Mouse (Mus musculus): ENCODE results near the gene Hoxb4. TPM values are rescaled to one million over a fixed set of nuclear protein-coding genes. Genes with fewer than 3 reads are reported as not detected.

The Hoxb4 gene
- total RNA-seq, 2 experiments from 2014 or later = 0.66 to 0.70 TPM

DNA sequence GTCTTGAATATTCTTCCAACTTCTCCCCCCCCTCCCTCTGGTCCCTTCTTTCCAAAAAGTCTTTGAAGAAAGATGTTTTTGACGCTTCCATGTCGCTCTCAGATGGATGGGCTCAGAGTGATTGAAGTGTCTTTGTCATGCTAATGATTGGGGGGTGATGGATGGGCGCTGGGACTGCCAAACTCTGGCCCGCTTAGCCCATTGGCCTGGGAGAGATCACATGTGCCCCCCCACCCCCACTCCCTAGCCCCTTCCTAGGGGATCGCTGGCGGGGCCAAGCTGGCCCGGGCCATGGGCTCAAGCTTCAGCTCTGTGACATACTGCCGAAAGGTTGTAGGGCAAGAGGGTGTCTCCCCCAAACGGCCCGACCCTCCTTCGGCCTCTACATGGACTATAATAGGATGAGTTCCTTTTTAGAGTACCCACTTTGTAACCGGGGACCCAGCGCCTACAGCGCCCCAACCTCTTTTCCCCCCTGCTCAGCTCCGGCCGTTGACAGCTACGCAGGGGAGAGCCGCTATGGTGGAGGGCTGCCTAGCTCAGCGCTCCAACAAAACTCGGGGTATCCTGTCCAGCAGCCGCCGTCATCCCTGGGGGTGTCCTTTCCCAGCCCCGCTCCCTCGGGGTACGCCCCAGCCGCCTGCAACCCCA lies 47.5 kb downstream of the Hoxb4 start, which contains the start of gene Hoxb1:
Gene Hoxb1, plus strand, starts transcription at position 312 of the 651 bp plus-strand sequence.
- ATAC-seq (replicated peaks; ENCODE audit: low FRiP score, low TSS enrichment, poor library complexity, severe bottlenecking) = no peak

DNA sequence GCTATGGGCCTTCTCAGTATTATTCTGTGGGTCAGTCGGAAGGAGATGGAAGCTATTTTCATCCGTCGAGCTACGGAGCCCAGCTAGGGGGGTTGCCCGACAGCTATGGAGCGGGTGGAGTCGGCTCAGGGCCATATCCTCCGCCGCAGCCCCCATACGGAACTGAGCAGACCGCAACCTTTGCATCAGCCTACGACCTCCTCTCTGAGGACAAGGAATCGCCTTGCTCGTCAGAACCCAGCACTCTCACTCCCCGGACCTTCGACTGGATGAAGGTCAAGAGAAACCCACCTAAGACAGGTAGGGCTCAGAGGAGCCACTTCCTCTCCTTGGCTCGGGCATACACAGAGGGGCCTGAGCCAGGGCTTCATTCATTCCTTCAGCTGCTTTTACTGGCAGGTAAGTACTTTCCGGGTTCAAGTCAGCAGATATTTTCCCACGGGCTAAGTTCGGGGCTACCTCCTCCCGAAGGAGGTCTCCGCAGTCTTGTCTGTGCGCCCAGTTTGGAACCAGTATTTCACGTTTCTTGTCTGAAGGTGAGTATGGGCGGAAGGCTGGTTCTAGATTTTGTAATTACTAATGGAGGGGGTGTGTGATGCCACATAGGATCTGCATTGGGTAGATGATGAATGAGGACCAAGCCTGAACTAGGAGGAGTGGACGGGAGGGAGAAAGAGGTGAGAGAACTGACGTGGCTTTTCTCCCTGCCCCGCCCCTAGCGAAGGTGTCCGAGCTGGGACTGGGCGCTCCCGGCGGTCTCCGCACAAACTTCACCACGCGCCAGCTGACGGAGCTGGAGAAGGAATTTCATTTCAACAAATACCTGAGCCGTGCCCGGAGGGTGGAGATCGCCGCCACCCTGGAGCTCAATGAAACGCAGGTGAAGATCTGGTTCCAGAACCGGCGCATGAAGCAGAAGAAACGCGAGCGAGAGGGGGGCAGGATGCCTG lies 48.3 kb downstream of the Hoxb4 start:
- ATAC-seq (replicated peaks; ENCODE audit: low FRiP score, low TSS enrichment, poor library complexity, severe bottlenecking) = no peak

DNA sequence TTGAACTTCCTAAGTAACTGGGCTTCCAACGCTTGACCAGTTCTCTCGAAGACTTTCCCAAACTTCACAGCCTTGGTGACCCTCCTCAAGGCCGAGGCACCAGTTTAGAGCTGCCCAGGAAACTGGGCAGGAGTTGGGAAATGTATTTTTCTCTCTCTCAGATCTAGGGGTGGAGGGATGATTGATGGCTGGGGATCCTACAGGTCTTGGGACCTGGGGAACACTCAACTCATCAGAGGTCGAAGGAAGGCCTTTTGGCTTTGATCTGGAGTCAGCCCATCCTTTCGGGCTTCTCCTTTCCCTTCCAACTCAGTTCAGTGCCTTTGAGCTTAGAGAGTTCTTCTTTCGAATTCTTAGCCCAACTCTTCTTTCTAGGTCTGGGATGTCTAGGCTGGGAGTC lies 49.1 kb downstream of the Hoxb4 start:
- ATAC-seq (replicated peaks; ENCODE audit: low FRiP score, low TSS enrichment, poor library complexity, severe bottlenecking) = no peak

DNA sequence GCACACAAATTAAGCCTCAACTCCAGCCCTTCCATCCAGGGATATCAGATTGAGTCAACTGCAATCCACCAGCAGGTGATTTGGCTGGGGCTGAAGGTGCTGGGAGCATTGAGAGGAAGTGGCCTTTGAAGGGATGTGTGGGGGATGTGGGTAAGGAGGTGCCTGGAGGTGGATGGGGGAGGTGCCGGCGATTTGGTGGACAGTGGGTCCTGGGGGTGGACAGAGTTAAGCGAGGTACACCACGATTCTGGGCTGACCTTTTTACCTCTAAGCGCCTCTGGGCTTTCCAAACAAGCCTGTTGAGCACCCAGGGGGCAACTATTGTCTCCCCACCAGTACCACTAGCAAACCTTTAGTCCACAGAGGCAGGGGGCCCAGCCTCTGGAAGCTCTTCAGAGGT lies 50.6 kb downstream of the Hoxb4 start:
- no peak for ATAC-seq (replicated peaks; ENCODE audit: low FRiP score, low TSS enrichment, poor library complexity, severe bottlenecking)

DNA sequence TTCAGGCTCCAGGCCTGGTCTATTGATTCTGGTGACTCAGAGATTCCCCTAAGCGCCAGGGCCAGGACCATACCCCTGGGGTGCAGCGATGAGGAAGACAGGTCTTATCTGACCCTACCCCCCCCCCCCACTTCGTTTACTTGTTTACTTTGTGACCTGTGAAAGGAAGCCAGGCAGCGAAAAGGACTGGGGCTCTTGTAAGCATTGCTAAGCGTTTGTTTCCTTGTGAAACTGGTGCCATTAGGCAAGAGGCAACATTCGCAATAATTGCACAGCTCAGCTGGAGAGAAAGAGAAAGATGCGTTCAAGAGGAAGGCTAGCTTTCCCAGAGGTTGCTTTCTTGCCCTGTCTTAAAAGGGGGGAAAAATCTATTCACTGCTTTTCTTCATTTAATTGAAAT lies 51.1 kb downstream of the Hoxb4 start:
- no peak for ATAC-seq (replicated peaks; ENCODE audit: low FRiP score, low TSS enrichment, poor library complexity, severe bottlenecking)

Other genes starting within 250 kb of the Hoxb4 start
- 878 and 1,130 TPM in 2 replicates for gene Atp5g1, start 242.6 kb upstream of the Hoxb4 start, total RNA-seq (2014; fragmentation: Nextera tagmentation)
- gene Atp5g1, start 242.6 kb upstream of the Hoxb4 start, total RNA-seq (2017) = 87.7 and 137 TPM in 2 replicates
- gene Calcoco2, start 206.3 kb upstream of the Hoxb4 start, total RNA-seq (2014; fragmentation: Nextera tagmentation) = not detected in 2 replicates
- gene Calcoco2, start 206.3 kb upstream of the Hoxb4 start, total RNA-seq (2017) = not detected in 2 replicates
- gene Ttll6, start 184.5 kb upstream of the Hoxb4 start, total RNA-seq (2014; fragmentation: Nextera tagmentation) = not detected in 2 replicates
- not detected in 2 replicates for gene Ttll6, start 184.5 kb upstream of the Hoxb4 start, total RNA-seq (2017)
- not detected in 2 replicates for gene Hoxb13, start 124.0 kb upstream of the Hoxb4 start, total RNA-seq (2014; fragmentation: Nextera tagmentation)
- not detected in 2 replicates for gene Hoxb13, start 124.0 kb upstream of the Hoxb4 start, total RNA-seq (2017)
- not detected in 2 replicates for gene Hoxb9, start 46.8 kb upstream of the Hoxb4 start, total RNA-seq (2014; fragmentation: Nextera tagmentation)
- not detected in 2 replicates for gene Hoxb9, start 46.8 kb upstream of the Hoxb4 start, total RNA-seq (2017)
- not detected in 2 replicates for gene Hoxb8, start 36.4 kb upstream of the Hoxb4 start, total RNA-seq (2014; fragmentation: Nextera tagmentation)
- not detected in 2 replicates for gene Hoxb8, start 36.4 kb upstream of the Hoxb4 start, total RNA-seq (2017)
- gene Hoxb7, start 31.6 kb upstream of the Hoxb4 start, total RNA-seq (2014; fragmentation: Nextera tagmentation) = not detected in 2 replicates
- gene Hoxb7, start 31.6 kb upstream of the Hoxb4 start, total RNA-seq (2017) = not detected in 2 replicates
- gene Hoxb6, start 25.8 kb upstream of the Hoxb4 start, total RNA-seq (2014; fragmentation: Nextera tagmentation) = not detected in 2 replicates
- gene Hoxb6, start 25.8 kb upstream of the Hoxb4 start, total RNA-seq (2017) = 0.72 TPM in 1 of 2 replicates, not detected in the other
- not detected in 2 replicates for gene Hoxb5, start 14.9 kb upstream of the Hoxb4 start, total RNA-seq (2014; fragmentation: Nextera tagmentation)
- gene Hoxb5, start 14.9 kb upstream of the Hoxb4 start, total RNA-seq (2017) = not detected in 2 replicates
- gene Hoxb3, start 5.1 kb downstream of the Hoxb4 start, total RNA-seq (2014; fragmentation: Nextera tagmentation) = 0.28 and 0.79 TPM in 2 replicates
- not detected in 2 replicates for gene Hoxb3, start 5.1 kb downstream of the Hoxb4 start, total RNA-seq (2017)
- 0.37 TPM in 1 of 2 replicates, not detected in the other for gene Hoxb2, start 32.3 kb downstream of the Hoxb4 start, total RNA-seq (2014; fragmentation: Nextera tagmentation)
- 0.42 TPM in 1 of 2 replicates, not detected in the other for gene Hoxb2, start 32.3 kb downstream of the Hoxb4 start, total RNA-seq (2017)
- gene Hoxb1, start 47.5 kb downstream of the Hoxb4 start, total RNA-seq (2014; fragmentation: Nextera tagmentation) = not detected in 2 replicates
- gene Hoxb1, start 47.5 kb downstream of the Hoxb4 start, total RNA-seq (2017) = not detected in 2 replicates
- 2.7 and 11.3 TPM in 2 replicates for gene Skap1, start 146.3 kb downstream of the Hoxb4 start, total RNA-seq (2014; fragmentation: Nextera tagmentation)
- gene Skap1, start 146.3 kb downstream of the Hoxb4 start, total RNA-seq (2017) = 3.7 TPM in 1 of 2 replicates, not detected in the other

Data from megakaryocyte-erythroid progenitor cell, adult 5-6 weeks (primary cell).